Mouse (Mus musculus) limb, embryonic 14.5 days (tissue): ENCODE results near the gene Ifna6. TPM values are rescaled to one million over a fixed set of nuclear protein-coding genes. Genes with fewer than 3 reads are reported as not detected.
"Not testable (repeated sequence)": the region's sequence is repeated elsewhere in the genome, so short reads cannot be mapped to it uniquely, and the experiment has no call there.

ENCODE experiments used
- ATAC-seq: fragments of 200-750 bp; cut with Nextera tagmentation; 2 replicates; pipeline ENCODE4 v1.8.0; 2017; ENCODE audit warnings: low read depth, moderate number of reproducible peaks, moderate TSS enrichment; ENCODE audit not compliant: low FRiP score
- DNase-seq: peaks from one replicate; pipeline ENCODE4 v3.0.0-alpha.2; 2015; ENCODE audit warnings: low spot score
- H3K27ac ChIP-seq: fragments of 300-500 bp; sonication (generic); replicated peaks from 2 replicates; pipeline ENCODE4 v1.5.1; 2014; ENCODE audit warnings: low read depth, mild to moderate bottlenecking, low read length, moderate library complexity, mixed read lengths
- H3K27me3 ChIP-seq: fragments of 300-500 bp; sonication (generic); 2 replicates; pipeline ENCODE4 v1.6.1; 2014; ENCODE audit warnings: low read length, mixed read lengths; ENCODE audit not compliant: control insufficient read depth, insufficient read depth
- H3K36me3 ChIP-seq: fragments of 300-500 bp; sonication (generic); 2 replicates; pipeline ENCODE4 v1.6.1; 2014; ENCODE audit warnings: mild to moderate bottlenecking, low read length, moderate library complexity, mixed read lengths; ENCODE audit not compliant: control insufficient read depth, insufficient read depth
- H3K4me1 ChIP-seq: fragments of 300-500 bp; sonication (generic); 2 replicates; pipeline ENCODE4 v1.6.1; 2014; ENCODE audit warnings: antibody characterized with exemption, low read length, mixed read lengths; ENCODE audit not compliant: control insufficient read depth, insufficient read depth
- H3K4me2 ChIP-seq: fragments of 300-500 bp; sonication (generic); replicated peaks from 2 replicates; pipeline ENCODE4 v1.6.1; 2014; ENCODE audit warnings: low read depth, mild to moderate bottlenecking, low read length, moderate library complexity; ENCODE audit not compliant: severe bottlenecking
- H3K4me3 ChIP-seq: fragments of 300-500 bp; sonication (generic); replicated peaks from 2 replicates; pipeline ENCODE4 v1.5.1; 2014; ENCODE audit warnings: low read length
- H3K9ac ChIP-seq: fragments of 300-500 bp; sonication (generic); 2 replicates; pipeline ENCODE4 v1.6.1; 2014; ENCODE audit warnings: mild to moderate bottlenecking, low read depth, low read length, moderate library complexity; ENCODE audit not compliant: severe bottlenecking
- H3K9me3 ChIP-seq: fragments of 300-500 bp; sonication (generic); 2 replicates; pipeline ENCODE4 v1.6.1; 2016; ENCODE audit warnings: low read length; ENCODE audit not compliant: control insufficient read depth
- WGBS: fragments of 180-500 bp; shearing (Covaris S2); extraction: QIAGEN DNeasy Blood & Tissue Kit; methylation state at CpG from one replicate; pipeline ENCODE4 v1.1.7; 2014; 5-methylcytosine and 5-hydroxymethylcytosine counted together
- polyA plus RNA-seq, 2 experiments: library from polyadenylated mRNA; depleted of rRNA in 1 of 2; stranded (reverse) in 1 of 2; unstranded in 1 of 2; fragments of >200 nt; fragmentation: Nextera tagmentation in 1 of 2; extraction: Ambion mirVana in 1 of 2; gene quantifications; 2 replicates each; pipeline versions ENCODE4 v1.2.1 to v1.2.3; 2012 to 2014

Gene Ifna6
- polyA plus RNA-seq, 2 experiments: not detected

DNA sequence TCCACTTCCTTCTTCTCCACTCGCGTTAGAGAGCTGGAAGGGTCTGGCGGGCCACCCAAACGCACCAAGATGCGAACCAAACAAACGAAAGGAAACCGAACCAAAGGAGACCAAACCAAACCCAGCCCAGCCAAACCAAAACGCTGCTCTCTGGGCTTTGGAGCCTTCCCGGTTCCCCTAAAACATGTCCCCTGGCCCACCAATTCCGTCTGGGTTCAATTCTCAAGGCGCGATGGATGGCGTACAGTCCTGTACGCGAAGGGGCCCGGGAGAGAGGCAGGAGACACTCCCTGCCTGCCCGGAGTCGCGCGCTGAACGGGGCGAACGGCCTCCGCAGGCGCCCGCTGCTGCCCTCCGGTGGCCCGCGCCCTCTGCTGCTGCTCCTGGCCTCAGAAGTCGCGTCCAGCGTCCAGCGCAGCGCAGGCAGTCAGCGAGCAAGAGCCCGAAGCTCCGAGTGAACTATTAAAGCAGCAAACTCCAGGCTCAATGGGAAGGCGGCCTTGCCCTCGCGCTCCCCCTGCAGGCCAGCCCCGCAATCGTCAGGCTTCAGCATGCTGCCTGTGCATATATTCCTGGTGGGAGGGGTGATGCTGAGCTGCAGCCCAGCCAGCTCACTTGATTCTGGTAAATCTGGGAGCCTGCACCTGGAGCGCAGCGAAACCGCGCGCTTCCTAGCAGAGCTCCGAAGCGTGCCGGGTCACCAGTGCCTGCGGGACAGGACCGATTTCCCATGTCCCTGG lies 33.1 kb upstream of the Ifna6 start, which contains the start of gene Gm13275:
TSS of gene Gm13275 (plus strand) at position 552 of the 740 bp plus-strand sequence.
- not testable (repeated sequence) for H3K27ac ChIP-seq, H3K27me3 ChIP-seq, H3K9ac ChIP-seq, H3K4me1 ChIP-seq, H3K4me3 ChIP-seq, H3K4me2 ChIP-seq, ATAC-seq, H3K9me3 ChIP-seq, H3K36me3 ChIP-seq, DNase-seq
- 0% methylated on average over 5 of the region's 52 CpGs for WGBS

DNA sequence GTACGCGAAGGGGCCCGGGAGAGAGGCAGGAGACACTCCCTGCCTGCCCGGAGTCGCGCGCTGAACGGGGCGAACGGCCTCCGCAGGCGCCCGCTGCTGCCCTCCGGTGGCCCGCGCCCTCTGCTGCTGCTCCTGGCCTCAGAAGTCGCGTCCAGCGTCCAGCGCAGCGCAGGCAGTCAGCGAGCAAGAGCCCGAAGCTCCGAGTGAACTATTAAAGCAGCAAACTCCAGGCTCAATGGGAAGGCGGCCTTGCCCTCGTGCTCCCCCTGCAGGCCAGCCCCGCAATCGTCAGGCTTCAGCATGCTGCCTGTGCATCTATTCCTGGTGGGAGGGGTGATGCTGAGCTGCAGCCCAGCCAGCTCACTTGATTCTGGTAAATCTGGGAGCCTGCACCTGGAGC lies 30.1 kb upstream of the Ifna6 start, which contains the start of gene Gm13279:
TSS of gene Gm13279 (plus strand) at position 301 of the 400 bp plus-strand sequence.
- not testable (repeated sequence) for H3K9me3 ChIP-seq, H3K4me1 ChIP-seq, H3K4me2 ChIP-seq, H3K4me3 ChIP-seq, DNase-seq, H3K27me3 ChIP-seq, H3K36me3 ChIP-seq, H3K9ac ChIP-seq, H3K27ac ChIP-seq, ATAC-seq
- no CpG with 5 or more reads among the region's 28 CpGs for whole genome bisulfite sequencing

DNA sequence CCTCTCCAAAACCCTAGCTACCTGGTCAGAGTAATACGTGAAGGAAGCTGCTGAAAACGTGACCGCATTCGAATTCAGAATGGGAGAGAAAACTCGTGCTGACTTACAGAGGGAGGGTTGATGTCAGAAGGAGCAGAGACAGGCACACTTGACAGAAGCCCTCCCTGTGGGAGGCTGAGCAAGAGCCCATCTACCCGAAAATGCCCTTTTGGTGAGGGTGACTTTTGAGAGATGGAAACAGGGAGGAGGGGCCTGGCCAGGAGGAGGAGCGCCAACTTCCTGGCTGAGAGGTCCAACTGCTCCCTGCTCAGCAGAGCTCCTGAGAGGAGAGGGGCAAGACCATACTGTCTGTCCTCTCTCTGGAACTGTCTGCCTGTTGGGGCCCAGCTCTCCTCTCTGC lies 27.9 kb upstream of the Ifna6 start, which contains the start of gene Gm13285:
TSS of gene Gm13285 (plus strand) at position 301 of the 400 bp plus-strand sequence.
- H3K9me3 ChIP-seq, DNase-seq, H3K4me2 ChIP-seq, ATAC-seq, H3K27ac ChIP-seq, H3K27me3 ChIP-seq, H3K4me3 ChIP-seq, H3K4me1 ChIP-seq, H3K36me3 ChIP-seq, H3K9ac ChIP-seq: not testable (repeated sequence)
- WGBS: 12% methylated on average over 2 of the region's 7 CpGs

DNA sequence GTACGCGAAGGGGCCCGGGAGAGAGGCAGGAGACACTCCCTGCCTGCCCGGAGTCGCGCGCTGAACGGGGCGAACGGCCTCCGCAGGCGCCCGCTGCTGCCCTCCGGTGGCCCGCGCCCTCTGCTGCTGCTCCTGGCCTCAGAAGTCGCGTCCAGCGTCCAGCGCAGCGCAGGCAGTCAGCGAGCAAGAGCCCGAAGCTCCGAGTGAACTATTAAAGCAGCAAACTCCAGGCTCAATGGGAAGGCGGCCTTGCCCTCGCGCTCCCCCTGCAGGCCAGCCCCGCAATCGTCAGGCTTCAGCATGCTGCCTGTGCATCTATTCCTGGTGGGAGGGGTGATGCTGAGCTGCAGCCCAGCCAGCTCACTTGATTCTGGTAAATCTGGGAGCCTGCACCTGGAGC lies 24.3 kb upstream of the Ifna6 start, which contains the start of gene Gm13287:
TSS of gene Gm13287 (plus strand) at position 301 of the 400 bp plus-strand sequence.
- not testable (repeated sequence) for H3K4me1 ChIP-seq, DNase-seq, ATAC-seq, H3K9ac ChIP-seq, H3K27me3 ChIP-seq, H3K36me3 ChIP-seq, H3K9me3 ChIP-seq, H3K4me2 ChIP-seq, H3K4me3 ChIP-seq, H3K27ac ChIP-seq
- WGBS: no CpG with 5 or more reads among the region's 29 CpGs

DNA sequence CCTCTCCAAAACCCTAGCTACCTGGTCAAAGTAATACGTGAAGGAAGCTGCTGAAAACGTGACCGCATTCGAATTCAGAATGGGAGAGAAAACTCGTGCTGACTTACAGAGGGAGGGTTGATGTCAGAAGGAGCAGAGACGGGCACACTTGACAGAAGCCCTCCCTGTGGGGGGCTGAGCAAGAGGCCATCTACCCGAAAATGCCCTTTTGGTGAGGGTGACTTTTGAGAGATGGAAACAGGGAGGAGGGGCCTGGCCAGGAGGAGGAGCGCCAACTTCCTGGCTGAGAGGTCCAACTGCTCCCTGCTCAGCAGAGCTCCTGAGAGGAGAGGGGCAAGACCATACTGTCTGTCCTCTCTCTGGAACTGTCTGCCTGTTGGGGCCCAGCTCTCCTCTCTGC lies 22.0 kb upstream of the Ifna6 start, which contains the start of gene Gm13288:
TSS of gene Gm13288 (plus strand) at position 301 of the 400 bp plus-strand sequence.
- ATAC-seq, H3K4me1 ChIP-seq, H3K36me3 ChIP-seq, H3K9me3 ChIP-seq, DNase-seq, H3K4me2 ChIP-seq, H3K9ac ChIP-seq, H3K27me3 ChIP-seq, H3K27ac ChIP-seq: not testable (repeated sequence)
- 0 out of 2 replicates have a peak within 1 kb of the TSS, but pooled peaks have one; percentile 15 for H3K4me3 ChIP-seq
- WGBS: no CpG with 5 or more reads among the region's 8 CpGs

DNA sequence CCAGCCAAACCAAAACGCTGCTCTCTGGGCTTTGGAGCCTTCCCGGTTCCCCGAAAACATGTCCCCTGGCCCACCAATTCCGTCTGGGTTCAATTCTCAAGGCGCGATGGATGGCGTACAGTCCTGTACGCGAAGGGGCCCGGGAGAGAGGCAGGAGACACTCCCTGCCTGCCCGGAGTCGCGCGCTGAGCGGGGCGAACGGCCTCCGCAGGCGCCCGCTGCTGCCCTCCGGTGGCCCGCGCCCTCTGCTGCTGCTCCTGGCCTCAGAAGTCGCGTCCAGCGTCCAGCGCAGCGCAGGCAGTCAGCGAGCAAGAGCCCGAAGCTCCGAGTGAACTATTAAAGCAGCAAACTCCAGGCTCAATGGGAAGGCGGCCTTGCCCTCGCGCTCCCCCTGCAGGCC lies 21.5 kb upstream of the Ifna6 start:
- not testable (repeated sequence) for H3K36me3 ChIP-seq, H3K27ac ChIP-seq, H3K4me1 ChIP-seq, ATAC-seq, H3K9me3 ChIP-seq, H3K4me2 ChIP-seq, H3K27me3 ChIP-seq, H3K9ac ChIP-seq, DNase-seq
- H3K4me3 ChIP-seq: 0 out of 2 replicates have a peak overlapping the region, but pooled peaks have one; percentile 15
- 0% methylated on average over 11 of the region's 34 CpGs for WGBS
